Mouse (Mus musculus): Measurements from ENCODE around the gene Syt15. TPM values are rescaled to one million over a fixed set of nuclear protein-coding genes. Genes with fewer than 3 reads are reported as not detected.

Gene Syt15
- polyA plus RNA-seq, 1 experiment from 2014 or later = 1.2 TPM

GRCm38 (mm10) chr14:34195466-34195865 is 23.9 kb upstream of the Syt15 start:
- TF ChIP-seq CTCF (IDR thresholded peaks at IDR 0.05) = no peak
- no peak for TF ChIP-seq EP300 (IDR thresholded peaks at IDR 0.05)
- no peak overlapping the region for H3K27ac ChIP-seq (ENCODE audit: low read length)
- H3K36me3 ChIP-seq (ENCODE audit: insufficient read depth, low read length) = no peaks in the 10 kb centered on the region
- no peaks in the 10 kb centered on the region for H3K4me1 ChIP-seq (ENCODE audit: insufficient read depth, low read depth, low read length)
- 91% methylated on average over 15 of the region's 15 CpGs for WGBS
- no peak for ATAC-seq
- no peak overlapping the region for H3K4me3 ChIP-seq (ENCODE audit: low read depth, low read length)
- DNase-seq (ENCODE audit: low spot score) = no peak
- H3K9me3 ChIP-seq (ENCODE audit: low read length) = no peaks in the 10 kb centered on the region
- no peak overlapping the region for H3K9ac ChIP-seq (replicated peaks; ENCODE audit: low read depth)
- H3K27me3 ChIP-seq (replicated peaks; ENCODE audit: insufficient read depth, low read length) = no peaks in the 10 kb centered on the region
- no peak overlapping the region for H3K4me2 ChIP-seq (replicated peaks; ENCODE audit: low read depth, low read length)

GRCm38 (mm10) chr14:34196706-34197105 is 22.7 kb upstream of the Syt15 start:
- H3K4me3 ChIP-seq (ENCODE audit: low read depth, low read length) = no peak overlapping the region
- H3K9me3 ChIP-seq (ENCODE audit: low read length) = no peaks in the 10 kb centered on the region
- TF ChIP-seq CTCF (IDR thresholded peaks at IDR 0.05) = no peak
- TF ChIP-seq EP300 (IDR thresholded peaks at IDR 0.05) = no peak
- ATAC-seq (no peak), DNase-seq (ENCODE audit: low spot score) (no peak)
- no peak overlapping the region for H3K9ac ChIP-seq (replicated peaks; ENCODE audit: low read depth)
- H3K4me1 ChIP-seq (ENCODE audit: insufficient read depth, low read depth, low read length) = 0 out of 2 replicates have a peak, but pooled peaks cover 3% of the 10 kb centered on the region
- no peak overlapping the region for H3K27ac ChIP-seq (ENCODE audit: low read length)
- no peak overlapping the region for H3K4me2 ChIP-seq (replicated peaks; ENCODE audit: low read depth, low read length)
- H3K36me3 ChIP-seq (ENCODE audit: insufficient read depth, low read length) = no peaks in the 10 kb centered on the region
- WGBS = 46% methylated on average over 4 of the region's 4 CpGs
- no peaks in the 10 kb centered on the region for H3K27me3 ChIP-seq (replicated peaks; ENCODE audit: insufficient read depth, low read length)

GRCm38 (mm10) chr14:34200738-34201230 is 18.6 kb upstream of the Syt15 start:
- Histone ChIP-seq H3K4me3 (ENCODE audit: low read depth, low read length) (peak overlapping the region; percentile 49), H3K36me3 (ENCODE audit: insufficient read depth, low read length) (no peaks in the 10 kb centered on the region), H3K4me1 (ENCODE audit: insufficient read depth, low read depth, low read length) (0 out of 2 replicates have a peak, but pooled peaks cover 3% of the 10 kb centered on the region), H3K27me3 (replicated peaks; ENCODE audit: insufficient read depth, low read length) (no peaks in the 10 kb centered on the region), H3K27ac (ENCODE audit: low read length) (no peak overlapping the region), H3K9me3 (ENCODE audit: low read length) (no peaks in the 10 kb centered on the region), H3K4me2 (replicated peaks; ENCODE audit: low read depth, low read length) (peak overlapping the region; percentile 97), H3K9ac (replicated peaks; ENCODE audit: low read depth) (no peak overlapping the region)
- WGBS = 9% methylated on average over 19 of the region's 19 CpGs
- ATAC-seq = peak; percentile 71
- peak; percentile 48 for DNase-seq (ENCODE audit: low spot score)
- no peak for TF ChIP-seq EP300 (IDR thresholded peaks at IDR 0.05)
- TF ChIP-seq CTCF (IDR thresholded peaks at IDR 0.05) = no peak

GRCm38 (mm10) chr14:34201231-34202035 is 18.0 kb upstream of the Syt15 start, which contains the start of gene Gprin2:
Gprin2 (minus strand) TSS chr14:34201653.
- Histone ChIP-seq H3K4me3 (ENCODE audit: low read depth, low read length) (peak within 1 kb of the TSS; percentile 49), H3K27me3 (replicated peaks; ENCODE audit: insufficient read depth, low read length) (no peaks in the 10 kb centered on the region), H3K4me1 (ENCODE audit: insufficient read depth, low read depth, low read length) (0 out of 2 replicates have a peak, but pooled peaks cover 3% of the 10 kb centered on the region), H3K9ac (replicated peaks; ENCODE audit: low read depth) (no peak within 1 kb of the TSS), H3K27ac (ENCODE audit: low read length) (no peak within 1 kb of the TSS), H3K4me2 (replicated peaks; ENCODE audit: low read depth, low read length) (peak within 1 kb of the TSS; percentile 97), H3K9me3 (ENCODE audit: low read length) (no peaks in the 10 kb centered on the region), H3K36me3 (ENCODE audit: insufficient read depth, low read length) (no peaks in the 10 kb centered on the region)
- WGBS = 11% methylated on average over 14 of the region's 52 CpGs
- peak; percentile 65 for ATAC-seq
- TF ChIP-seq CTCF (IDR thresholded peaks at IDR 0.05) = peak; percentile 16
- no peak for TF ChIP-seq EP300 (IDR thresholded peaks at IDR 0.05)
- DNase-seq (ENCODE audit: low spot score) = peak; percentile 14

- WGBS = 69% methylated on average over 6 of the region's 6 CpGs
- DNase-seq (ENCODE audit: low spot score) (no peak), ATAC-seq (no peak)
- Histone ChIP-seq H3K4me1 (ENCODE audit: insufficient read depth, low read depth, low read length) (no peaks in the 10 kb centered on the region), H3K27ac (ENCODE audit: low read length) (no peak overlapping the region), H3K4me3 (ENCODE audit: low read depth, low read length) (no peak overlapping the region), H3K4me2 (replicated peaks; ENCODE audit: low read depth, low read length) (no peak overlapping the region), H3K9ac (replicated peaks; ENCODE audit: low read depth) (no peak overlapping the region), H3K36me3 (ENCODE audit: insufficient read depth, low read length) (no peaks in the 10 kb centered on the region), H3K27me3 (replicated peaks; ENCODE audit: insufficient read depth, low read length) (no peaks in the 10 kb centered on the region), H3K9me3 (ENCODE audit: low read length) (no peaks in the 10 kb centered on the region)
- TF ChIP-seq CTCF (IDR thresholded peaks at IDR 0.05) (no peak), EP300 (IDR thresholded peaks at IDR 0.05) (no peak)
Observed at GRCm38 (mm10) chr14:34207996-34208395, 11.4 kb upstream of the Syt15 start.

GRCm38 (mm10) chr14:34208651-34209050 is 10.7 kb upstream of the Syt15 start:
- no peak overlapping the region for H3K9ac ChIP-seq (replicated peaks; ENCODE audit: low read depth)
- no peak overlapping the region for H3K4me3 ChIP-seq (ENCODE audit: low read depth, low read length)
- no peaks in the 10 kb centered on the region for H3K36me3 ChIP-seq (ENCODE audit: insufficient read depth, low read length)
- no peak for TF ChIP-seq EP300 (IDR thresholded peaks at IDR 0.05)
- peak; percentile 67 for TF ChIP-seq CTCF (IDR thresholded peaks at IDR 0.05)
- DNase-seq (ENCODE audit: low spot score) = peak; percentile 39
- no peaks in the 10 kb centered on the region for H3K4me1 ChIP-seq (ENCODE audit: insufficient read depth, low read depth, low read length)
- WGBS = 49% methylated on average over 2 of the region's 2 CpGs
- H3K4me2 ChIP-seq (replicated peaks; ENCODE audit: low read depth, low read length) = no peak overlapping the region
- H3K27ac ChIP-seq (ENCODE audit: low read length) = no peak overlapping the region
- no peaks in the 10 kb centered on the region for H3K9me3 ChIP-seq (ENCODE audit: low read length)
- no peak for ATAC-seq
- no peaks in the 10 kb centered on the region for H3K27me3 ChIP-seq (replicated peaks; ENCODE audit: insufficient read depth, low read length)
